Mouse (Mus musculus) gastrocnemius, postnatal 25 days (tissue): Measurements from ENCODE around the gene Stk35. TPM values are rescaled to one million over a fixed set of nuclear protein-coding genes. Genes with fewer than 3 reads are reported as not detected.
"Not testable (repeated sequence)": the region's sequence is repeated elsewhere in the genome, so short reads cannot be mapped to it uniquely, and the experiment has no call there.

Source experiments
- DNase-seq: peaks from one replicate; pipeline ENCODE4 v3.0.0; 2022
- total RNA-seq, 2 experiments: library from RNA; stranded (reverse); gene quantifications; 1 replicate in 1 of 2; 2 replicates in 1 of 2; pipeline ENCODE4 v1.2.3; 2021

Gene Stk35
- total RNA-seq, 2 experiments from 2014 or later = 5.3 to 7.6 TPM

DNA sequence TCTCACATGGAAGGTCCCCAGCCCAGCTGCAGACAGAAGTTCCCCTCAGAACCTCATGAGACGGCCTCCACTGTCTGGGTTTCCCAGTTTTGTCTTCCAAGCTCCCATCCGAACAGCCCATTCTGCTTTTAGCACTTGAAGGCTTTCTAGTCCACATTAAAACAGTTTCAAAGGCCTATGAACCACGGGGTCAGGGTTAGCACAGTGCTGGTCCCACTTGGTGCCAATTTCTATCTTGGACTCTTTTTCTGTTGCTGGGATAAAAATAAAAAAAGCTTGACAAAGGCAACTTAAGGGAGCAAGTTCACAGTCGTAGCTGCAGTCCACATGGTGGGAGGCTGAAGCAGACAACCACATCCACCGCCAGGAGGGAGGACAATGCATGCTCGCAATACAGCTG, 34.6 kb downstream of the Stk35 start:
- no peak for DNase-seq

DNA sequence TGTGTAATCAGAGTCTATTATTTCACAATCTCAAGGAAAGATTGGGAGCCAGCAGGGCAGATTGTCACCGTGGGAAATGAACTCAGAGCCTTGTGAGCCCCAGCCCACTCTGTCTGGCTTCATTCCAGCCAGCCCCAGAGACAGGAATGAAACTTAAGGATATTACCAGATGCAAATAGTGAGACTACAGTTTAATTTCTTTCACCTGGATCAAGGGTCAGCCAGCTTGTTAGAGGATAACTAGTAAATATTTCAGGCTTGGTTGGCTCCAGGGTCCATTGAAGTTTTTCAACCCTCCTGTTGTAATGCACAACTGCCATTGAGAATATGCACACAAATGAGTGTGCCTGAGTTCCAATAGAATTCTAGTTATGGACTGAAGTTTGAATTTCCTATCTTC, 36.6 kb downstream of the Stk35 start:
- DNase-seq = no peak

DNA sequence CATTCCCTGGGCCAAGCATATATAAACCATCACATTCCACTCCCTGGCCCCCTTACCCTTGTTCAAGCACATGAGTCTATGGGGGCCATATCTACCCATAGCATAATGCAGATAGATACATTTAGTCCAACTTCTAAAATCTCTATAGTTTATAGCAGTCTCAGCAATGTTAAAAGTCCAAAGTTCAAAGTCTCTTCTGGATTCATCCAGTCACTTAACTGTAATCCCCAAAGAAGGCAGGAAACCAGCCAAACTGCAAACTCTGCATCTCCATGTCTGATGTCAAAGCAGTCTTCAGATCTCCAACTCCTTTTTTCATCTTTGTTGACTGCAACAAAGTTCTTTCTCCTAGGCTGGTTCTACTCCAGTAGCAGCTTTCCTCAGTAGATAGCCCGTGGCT, 38.0 kb downstream of the Stk35 start:
- no peak for DNase-seq

DNA sequence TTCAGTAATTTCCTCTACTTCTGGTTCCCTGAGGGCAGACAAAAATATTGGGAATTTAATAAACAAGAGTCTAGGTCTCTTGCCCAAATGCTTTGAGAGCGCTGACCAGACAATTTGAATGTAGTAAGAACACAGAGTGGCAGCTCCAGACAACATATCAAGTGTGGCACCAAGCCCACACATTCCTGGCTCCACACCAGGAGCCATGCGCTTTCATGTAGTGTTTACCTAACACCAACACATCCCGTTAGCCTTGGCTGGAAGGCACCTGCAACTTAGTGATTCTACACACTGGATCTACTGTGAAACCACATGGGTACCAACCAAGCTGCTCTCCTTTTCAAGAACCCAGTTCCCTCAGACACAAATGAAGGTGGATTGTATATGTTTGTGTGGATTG, 45.5 kb downstream of the Stk35 start:
- DNase-seq = no peak

DNA sequence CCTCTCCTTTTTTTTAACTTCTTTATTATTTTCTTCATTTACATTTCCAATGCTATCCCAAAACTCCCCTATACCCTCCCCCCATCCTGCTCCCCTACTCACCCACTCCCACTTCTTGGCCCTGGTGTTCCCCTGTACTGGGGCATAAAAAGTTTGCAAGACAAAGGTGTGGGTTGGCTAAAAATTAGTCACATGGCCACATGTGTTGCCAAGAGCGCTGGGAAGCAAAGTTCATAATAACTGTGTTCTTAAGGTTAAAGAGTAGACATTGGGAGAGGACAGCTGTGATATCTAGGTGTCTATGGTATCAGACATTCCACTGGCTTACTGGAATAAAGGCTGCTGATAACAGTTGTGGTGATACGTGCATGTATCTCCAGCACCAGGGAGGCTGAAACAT, 46.2 kb downstream of the Stk35 start:
- DNase-seq = no peak

DNA sequence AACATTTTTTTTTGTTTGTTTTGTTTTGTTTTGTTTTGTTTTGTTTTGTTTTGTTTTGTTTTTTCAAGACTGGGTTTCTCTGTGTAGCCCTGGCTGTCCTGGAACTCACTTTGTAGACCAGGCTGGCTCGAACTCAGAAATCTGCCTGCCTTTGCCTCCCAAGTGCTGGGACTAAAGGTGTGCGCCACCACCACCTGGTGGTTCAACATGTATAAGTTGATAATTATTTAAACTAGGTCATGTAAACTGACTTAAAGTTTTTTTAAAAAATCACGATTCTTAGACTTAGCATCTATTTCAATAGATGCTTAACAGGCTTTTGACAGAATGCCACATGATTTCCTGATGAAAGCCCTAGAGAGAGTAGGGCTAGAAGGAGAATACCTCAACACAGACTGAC, 48.8 kb downstream of the Stk35 start:
- DNase-seq = not testable (repeated sequence)

DNA sequence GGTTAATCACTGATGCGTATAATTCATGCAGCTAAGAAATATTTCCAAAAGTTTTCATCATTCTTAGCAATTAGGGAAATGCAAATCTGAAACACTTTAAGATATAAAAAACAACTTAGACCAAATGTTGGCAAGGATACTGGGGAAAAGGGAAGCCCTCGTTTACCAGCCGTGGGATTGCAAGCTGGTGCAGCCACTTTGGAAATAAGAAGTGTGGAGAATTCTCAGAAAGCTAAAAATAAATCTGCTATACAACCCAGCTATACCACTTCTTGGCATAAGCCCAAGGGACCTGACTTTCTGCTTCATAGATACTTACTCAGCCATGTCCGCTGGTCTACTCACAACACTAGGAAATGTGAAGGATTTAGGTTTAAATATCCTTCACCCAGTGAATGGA, 51.2 kb downstream of the Stk35 start:
- DNase-seq = no peak

DNA sequence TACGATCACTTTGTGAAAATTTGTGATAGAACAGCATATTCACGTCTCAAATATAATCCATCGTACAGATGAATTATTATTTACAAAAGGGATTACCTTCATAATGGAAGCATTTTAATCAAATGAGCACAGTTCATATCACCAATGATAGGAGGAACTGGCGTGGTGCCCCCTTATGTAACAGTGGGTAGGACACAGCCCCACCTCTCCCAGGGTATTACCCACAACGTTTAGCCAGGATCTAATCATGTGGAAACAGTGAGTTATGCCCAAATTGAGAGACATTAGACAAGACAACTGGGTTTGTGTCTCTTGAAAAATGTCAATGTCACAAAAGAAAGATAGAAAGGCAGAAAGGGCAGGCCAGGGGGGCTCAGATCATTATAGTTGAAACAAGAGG, 62.9 kb downstream of the Stk35 start:
- no peak for DNase-seq

DNA sequence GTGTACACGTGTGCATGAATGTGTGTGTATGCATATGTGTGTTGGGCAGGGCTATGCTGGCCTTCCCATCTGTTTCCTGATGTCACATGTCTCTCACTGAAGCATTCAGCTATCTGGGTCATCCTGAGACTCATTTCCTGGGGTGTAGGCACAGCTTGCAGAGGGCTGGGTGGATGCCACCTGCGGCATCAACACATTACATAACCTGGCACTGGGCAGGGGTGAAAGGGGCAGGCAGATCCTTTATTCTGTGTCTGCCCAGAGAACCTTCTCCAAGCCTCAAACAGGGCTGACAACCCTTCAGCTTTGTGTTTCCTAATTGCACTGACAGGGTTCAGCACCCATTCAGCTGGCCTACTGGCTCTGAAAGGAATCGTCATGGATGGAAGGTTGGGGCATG, 64.6 kb downstream of the Stk35 start:
- peak; percentile 20 for DNase-seq

DNA sequence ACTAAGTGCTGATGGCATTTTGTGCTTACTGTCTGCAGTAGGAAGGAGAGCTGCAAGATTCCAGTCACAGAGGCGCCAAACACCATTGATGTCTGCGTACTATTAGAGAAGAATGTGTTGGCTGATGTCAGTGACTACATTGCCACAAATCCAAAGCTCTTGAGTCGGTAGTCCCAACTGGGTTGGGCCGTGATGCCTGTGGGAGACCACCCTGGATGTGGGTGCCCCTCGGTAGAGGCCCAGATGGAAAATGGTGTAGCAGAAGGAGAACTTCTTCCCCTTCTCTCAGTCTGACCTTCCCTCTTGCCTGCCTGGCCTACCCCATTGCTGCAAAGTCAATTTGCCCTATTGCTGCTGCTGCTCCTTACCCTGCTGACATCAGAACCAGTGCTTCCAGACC, 68.8 kb downstream of the Stk35 start:
- no peak for DNase-seq

DNA sequence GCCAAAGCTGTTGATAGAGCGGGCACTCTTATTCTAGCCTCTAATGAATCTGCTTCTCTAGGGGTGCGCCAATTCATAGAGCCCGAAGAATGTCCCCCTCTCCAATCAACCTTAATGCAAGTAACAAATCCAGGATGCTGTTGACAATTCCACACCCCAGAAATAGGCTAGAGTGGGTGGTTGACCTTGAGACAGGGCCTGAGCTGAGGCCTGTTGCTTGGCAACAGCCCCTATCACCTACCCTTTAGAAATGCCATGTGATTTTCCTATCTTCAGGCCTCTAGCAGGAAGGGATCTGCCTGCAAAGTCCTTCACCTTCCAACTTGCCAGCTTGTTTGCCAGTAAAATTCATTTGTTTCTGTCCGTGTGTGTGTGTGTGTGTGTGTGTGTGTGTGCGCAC, 70.9 kb downstream of the Stk35 start:
- DNase-seq = no peak

DNA sequence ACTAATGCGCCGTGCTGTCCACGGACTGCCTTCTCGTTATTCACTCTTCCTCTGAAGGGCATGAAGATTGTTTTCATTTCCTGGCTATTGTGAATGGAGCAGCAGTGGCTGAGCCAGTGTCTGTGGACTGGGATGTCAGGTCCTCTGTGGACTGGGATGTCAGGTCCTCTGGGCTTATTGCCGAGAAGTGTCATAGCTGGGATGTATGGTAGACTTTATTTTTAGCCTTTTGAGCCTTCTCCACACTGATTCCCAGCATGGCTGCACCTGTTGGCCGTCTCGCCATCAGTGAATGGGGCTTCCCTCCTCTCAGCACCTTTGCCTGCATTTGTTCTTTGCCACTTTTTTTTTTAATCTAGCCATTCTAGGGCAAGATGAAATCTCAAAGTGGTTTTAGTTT, 71.8 kb downstream of the Stk35 start:
- DNase-seq = no peak

DNA sequence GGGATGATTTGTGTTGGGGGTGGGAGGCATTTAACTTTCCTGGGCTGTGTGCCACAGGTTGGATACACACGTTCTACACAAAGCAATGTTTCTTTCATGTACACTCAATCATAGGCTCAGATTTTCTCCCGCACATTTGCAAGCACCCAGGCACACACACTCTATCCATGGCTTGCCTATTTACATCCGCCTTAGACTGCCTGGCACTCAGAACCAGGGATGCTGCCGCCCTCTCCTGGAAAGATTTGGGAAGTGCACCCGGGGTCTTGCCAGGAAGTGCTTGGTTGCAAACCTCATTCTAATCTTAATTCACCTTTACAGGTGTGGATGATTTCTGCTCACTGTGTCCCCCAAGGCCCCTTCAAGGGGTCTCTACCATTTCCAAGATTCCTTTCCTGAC, 73.2 kb downstream of the Stk35 start:
- DNase-seq = peak; percentile 27

DNA sequence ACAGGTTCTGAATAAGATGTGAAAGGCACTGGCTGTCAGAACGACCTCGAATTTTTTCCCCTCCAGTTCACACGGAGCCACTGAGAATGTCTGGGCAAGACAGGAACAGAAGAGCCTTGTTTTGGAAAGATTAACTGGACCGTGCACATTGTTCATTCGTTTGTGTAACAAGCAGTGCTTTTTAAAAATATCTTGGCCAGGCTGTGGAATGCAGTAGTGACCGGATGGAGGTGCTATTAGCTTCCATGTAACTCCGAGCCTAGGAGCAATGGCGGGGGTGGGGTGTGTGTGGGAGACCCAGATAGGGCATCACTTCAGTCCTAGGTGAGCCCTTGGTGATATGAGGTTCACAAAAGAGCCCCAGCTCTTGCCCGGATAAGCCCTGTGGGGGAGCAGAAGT, 73.8 kb downstream of the Stk35 start:
- DNase-seq = no peak

DNA sequence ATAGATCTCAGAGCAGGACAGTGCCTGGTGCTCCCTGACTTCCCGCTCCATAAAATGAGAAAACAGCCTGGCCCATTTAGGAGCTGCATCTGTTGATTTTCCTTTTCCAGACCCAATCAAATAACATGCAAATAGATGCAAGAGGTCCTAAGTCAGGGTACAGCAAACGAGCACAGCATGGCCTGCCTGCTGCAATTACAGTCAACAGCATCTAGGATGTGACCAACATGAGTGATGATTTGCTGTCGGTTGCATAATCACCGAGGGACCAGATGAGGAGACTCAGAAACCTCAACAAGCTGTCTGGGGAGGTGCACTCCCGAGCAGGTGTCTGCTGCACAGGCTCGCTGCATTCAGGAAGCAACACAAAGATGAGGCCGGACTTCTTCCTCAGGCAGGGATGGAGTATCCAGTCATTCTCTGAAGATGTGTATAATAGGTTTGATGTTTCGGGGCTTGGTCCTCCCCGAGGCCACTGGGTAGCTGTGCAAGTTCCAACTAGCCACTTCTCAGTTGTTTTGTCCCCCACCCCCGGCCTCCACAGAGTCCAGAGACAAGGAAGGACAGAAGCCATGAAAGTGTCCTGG, 74.3 kb downstream of the Stk35 start:
- DNase-seq = no peak

DNA sequence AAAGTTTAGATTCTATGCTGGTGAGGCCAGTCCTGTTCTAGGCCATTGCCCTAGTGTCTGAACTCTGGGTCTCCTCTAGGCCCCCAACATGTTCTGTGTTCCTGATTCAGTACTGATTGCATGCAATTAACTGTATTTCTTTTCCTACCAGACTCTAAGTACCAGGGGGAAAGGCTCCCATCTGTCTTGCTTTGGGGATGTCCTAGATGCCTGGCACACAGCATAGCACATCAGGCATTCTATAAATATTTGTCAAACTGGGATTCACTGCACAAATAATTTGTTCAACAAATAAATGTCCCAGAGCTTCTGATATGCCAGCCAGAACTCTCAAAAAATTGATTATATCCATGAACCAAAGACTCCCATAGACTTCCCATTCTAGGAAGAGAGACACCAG, 76.6 kb downstream of the Stk35 start:
- DNase-seq = no peak

DNA sequence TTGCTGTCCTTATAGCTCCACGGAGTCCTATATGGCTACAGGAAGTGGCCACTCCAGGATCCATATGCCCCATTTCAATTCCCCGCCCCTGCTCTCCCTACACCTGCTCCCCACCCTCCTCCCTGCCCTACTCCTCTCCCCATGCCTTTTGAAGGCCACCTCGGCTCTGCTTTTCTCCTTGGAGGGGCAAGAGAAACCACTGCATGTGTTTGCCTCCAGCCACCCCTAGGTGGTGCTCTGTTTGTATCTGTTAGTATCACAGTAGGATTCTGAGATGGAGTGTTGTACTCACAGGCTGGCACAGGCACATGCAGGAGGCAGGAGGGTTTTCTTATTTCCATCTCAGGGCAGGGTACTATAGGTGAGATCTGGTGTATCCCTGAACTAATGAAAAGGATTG, 79.5 kb downstream of the Stk35 start:
- no peak for DNase-seq

DNA sequence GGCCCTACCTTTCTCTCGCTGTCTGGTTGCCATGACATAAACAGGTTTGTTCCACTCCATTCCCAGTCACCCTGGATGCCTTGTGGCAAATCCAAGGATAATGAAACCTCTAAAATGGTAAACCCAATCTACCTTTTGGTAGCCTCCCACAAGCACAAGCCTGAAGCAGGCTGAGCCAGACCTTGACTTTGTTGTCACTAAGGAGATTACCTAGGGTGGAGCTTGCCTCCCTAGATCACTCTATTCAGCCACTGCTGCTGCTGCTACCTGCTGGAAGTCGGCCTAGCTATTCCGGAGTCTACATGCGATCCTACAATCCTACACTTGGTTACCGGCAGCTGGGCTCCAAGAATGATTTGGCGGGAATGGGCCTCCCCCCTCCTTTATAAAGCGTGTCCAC, 79.9 kb downstream of the Stk35 start:
- DNase-seq = no peak

DNA sequence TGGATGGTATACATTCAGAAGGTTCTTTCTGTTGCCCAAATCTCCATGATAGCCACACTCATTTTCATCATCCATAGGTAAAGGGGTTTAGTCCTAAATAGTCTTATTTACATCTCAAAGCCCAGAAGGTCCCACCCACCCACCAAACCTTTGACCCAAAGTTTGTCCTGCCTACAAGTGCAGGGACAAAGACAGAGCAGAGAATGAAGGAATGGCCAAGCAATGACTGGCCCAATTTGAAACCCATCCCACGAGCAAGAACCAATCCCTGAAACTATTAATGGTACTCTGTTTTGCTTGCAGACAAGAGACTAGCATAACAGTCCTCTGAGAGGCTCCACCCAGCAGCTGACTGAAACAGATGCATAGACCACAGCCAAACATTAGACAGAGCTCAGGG, 81.6 kb downstream of the Stk35 start:
- DNase-seq = no peak

Other genes with a start within 250 kb of the Stk35 start
- 1 to 10 TPM; 6.7 to 7.9 TPM for gene Sirpa, start 207.7 kb upstream of the Stk35 start, total RNA-seq
- not detected for gene Pdyn, start 100.7 kb upstream of the Stk35 start, total RNA-seq
- not detected for gene Tgm3, start 211.8 kb downstream of the Stk35 start, total RNA-seq